Mouse (Mus musculus): ENCODE measurements around the gene Ecm2. TPM values are rescaled to one million over a fixed set of nuclear protein-coding genes. Genes with fewer than 3 reads are reported as not detected.

Ecm2 gene
- total RNA-seq, 2 experiments from 2014 or later: 17.8 TPM

DNA sequence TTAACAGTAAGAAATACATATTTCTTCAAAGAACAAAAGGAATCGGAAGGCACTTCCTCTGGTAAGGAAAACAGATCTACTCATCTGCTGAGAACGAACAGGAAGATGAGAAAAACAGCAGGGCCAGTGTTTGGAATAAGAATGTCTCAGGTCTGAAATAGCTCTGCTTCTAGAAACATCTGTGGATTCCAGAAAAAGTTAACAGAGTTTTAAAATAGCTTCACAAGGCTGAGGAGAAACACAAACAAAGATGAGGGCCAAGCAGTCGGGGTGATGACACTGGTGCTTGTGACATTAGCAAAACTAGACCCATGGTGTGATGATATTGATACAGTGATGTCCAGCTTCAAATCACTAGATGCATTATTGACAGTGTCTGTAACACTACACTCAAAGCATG is 2.6 kb downstream of the Ecm2 start:
- no peak for DNase-seq

GRCm38 (mm10) chr13:49518761-49519160 is 14.2 kb downstream of the Ecm2 start:
- DNase-seq: no peak

GRCm38 (mm10) chr13:49526235-49526634 is 21.6 kb downstream of the Ecm2 start:
- DNase-seq: no peak

- no peak for DNase-seq
Measured at GRCm38 (mm10) chr13:49530636-49531035, 26.0 kb downstream of the Ecm2 start.

DNA sequence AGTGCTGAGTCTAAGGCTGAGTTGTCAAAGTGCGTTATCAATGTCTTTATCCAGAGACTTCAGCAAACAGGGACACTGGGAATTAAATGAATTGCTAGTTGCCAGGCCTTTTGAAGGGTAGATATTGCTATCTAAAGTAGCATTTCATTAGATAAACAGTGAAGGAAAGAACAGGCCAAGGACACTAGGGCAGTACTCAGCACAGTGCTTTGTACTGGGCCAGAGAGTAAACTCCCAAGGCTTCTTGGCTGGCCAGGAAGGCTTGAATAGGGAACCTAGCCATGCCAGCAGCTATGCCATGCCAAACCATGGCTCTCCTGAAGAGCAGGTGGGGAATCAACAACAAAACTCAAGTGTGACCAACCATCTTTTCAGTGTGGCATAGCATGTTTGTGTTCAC is 32.3 kb downstream of the Ecm2 start:
- DNase-seq: no peak

GRCm38 (mm10) chr13:49538693-49539092 is 34.1 kb downstream of the Ecm2 start:
- DNase-seq: no peak

DNA sequence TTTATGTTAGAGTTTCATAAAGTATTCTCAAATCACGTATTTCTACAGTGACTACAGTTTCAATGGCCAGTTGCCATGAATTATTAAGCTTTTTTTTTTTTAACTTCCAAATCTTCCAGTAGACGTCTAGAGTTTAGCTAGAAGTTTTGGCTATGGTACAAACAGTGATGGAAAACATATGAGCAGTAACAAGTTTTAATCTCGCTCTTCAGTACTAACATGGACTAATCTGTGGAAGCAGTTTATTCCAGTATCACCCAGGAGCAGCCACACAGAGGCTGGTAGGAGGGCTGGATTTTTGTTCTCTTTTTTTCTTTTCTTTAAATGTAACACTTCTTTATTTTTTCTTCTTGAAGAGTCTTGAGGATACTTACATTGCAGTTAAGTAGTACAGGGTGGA is 39.7 kb downstream of the Ecm2 start, which contains the start of gene Aspn:
TSS of gene Aspn (plus strand) at position 165 of the 400 bp plus-strand sequence.
- no peak for DNase-seq

- DNase-seq: no peak
Measured at GRCm38 (mm10) chr13:49545646-49546045, 41.0 kb downstream of the Ecm2 start.

DNA sequence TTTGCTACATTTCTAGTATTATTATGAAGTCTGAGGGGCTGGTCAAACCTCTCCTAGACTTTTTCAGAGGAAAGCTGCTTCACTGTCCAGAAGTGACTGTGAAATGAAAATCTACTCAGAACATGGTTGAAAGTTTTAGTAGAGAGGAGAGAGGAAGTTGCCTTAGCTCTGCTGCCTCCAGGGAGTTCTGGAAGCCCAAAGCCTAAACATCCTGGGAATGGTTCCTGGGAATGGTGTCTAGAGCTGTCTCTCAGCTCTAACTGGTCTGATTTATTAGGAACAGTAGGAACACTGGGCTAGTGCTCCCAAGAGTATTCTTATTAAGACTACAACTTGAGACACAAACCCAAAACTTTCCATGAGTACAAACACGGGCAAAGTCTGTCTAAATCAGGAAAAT is 41.9 kb downstream of the Ecm2 start:
- no peak for DNase-seq

DNA sequence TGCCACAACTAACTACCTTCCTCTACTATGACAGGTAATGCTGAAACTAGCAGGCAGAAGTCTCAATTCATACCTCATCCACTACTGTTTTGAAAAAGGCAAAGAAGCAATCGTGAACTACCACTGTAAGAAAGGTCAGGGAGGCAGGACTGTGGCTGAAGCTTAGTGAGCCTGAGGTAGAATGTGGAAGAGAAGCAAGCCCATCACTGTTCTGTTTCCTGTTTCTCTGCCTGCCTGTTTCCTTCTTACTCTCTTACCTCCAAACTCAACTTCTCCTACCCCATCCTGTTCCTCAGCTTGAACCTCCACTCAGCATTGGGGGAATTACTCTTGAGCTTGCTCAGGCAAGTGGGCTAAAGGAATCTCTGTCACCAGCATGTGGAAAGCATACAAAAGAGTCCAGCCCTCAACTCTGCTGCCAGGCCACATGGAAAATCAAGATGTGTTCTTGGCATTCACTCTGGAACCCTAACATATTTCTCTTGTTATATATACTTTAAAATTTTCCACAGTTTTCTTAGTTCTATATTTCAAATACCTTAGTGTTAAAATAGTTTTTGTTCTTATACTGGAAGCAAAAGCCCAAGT is 43.0 kb downstream of the Ecm2 start:
- DNase-seq: no peak

GRCm38 (mm10) chr13:49549616-49550015 is 45.0 kb downstream of the Ecm2 start:
- DNase-seq: no peak

GRCm38 (mm10) chr13:49554519-49554918 is 49.9 kb downstream of the Ecm2 start:
- DNase-seq: no peak

DNA sequence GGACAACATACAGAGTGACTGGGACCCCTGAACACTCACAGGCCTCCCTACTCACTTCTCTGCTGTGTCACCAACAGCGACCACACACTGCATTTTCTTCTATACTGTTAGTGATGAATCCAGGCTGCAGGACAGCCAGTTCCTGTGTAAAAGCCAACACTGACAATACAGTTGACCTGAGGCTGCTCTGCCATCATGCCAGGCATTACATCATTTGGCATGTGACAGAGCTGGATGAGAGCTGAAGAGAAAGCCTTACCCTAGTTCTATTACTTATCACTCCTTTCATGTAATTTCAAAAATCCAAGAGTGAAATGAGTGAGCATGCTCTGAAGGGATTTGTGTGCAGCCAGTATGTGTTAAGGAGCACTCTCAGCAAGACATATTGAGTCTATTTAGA is 51.6 kb downstream of the Ecm2 start:
- DNase-seq: peak; percentile 16

- DNase-seq: no peak
Measured at GRCm38 (mm10) chr13:49556924-49557323, 52.3 kb downstream of the Ecm2 start.

DNA sequence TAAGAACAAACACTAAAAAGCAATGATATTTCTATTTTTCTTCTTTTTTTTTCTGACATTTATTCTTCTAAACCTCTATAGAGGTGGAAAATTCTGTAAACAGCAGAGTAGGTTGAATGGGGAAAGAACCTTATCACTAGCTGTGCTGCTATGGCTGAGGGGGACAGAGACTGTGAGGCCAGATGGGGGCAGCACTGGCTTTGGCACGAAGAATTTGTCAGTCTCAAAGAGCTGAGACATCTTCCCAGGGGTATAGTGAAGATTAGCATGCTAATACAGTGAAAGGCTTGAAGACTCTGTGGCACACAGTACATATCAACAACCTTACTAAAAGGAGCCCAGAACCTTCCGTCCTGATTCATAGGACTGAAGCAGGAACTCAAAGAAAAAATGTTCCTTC is 54.6 kb downstream of the Ecm2 start:
- peak; percentile 41 for DNase-seq

- DNase-seq: no peak
Measured at GRCm38 (mm10) chr13:49560886-49561285, 56.3 kb downstream of the Ecm2 start.

DNA sequence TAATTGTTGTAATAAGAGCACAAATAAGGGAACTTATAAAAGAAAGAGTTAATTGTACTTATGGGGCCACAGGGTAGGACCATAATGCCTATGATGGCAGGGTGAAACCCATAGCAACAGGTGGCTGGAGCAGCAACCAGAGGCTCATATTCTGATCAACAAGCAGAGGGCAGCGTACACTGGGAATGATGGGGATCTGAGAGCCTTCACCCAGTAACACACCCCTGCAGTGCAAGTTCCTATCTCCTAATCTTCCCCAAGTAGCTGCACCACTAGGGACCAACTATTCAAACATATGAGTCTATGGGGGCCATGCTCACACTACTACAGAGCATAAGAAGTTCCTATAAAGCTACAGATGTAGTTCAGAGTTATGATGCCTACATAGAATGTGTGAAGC is 59.7 kb downstream of the Ecm2 start:
- DNase-seq: no peak

GRCm38 (mm10) chr13:49570371-49570770 is 65.8 kb downstream of the Ecm2 start:
- no peak for DNase-seq

GRCm38 (mm10) chr13:49571418-49571817 is 66.8 kb downstream of the Ecm2 start:
- DNase-seq: no peak

- no peak for DNase-seq
Measured at GRCm38 (mm10) chr13:49581541-49582530, 77.2 kb downstream of the Ecm2 start, which contains the start of gene Omd. TSS of gene Omd (plus strand) at chr13:49582462.
